Mouse (Mus musculus) cerebellum, adult 9-10 months (tissue): ENCODE results near the gene Casq2.
A peak's percentile ranks its signal among the peaks of the same experiment; 100 is the strongest.

Source experiments
- DNase-seq: peaks from one replicate; pipeline ENCODE4 v3.0.0; 2022

Gene Casq2

DNA sequence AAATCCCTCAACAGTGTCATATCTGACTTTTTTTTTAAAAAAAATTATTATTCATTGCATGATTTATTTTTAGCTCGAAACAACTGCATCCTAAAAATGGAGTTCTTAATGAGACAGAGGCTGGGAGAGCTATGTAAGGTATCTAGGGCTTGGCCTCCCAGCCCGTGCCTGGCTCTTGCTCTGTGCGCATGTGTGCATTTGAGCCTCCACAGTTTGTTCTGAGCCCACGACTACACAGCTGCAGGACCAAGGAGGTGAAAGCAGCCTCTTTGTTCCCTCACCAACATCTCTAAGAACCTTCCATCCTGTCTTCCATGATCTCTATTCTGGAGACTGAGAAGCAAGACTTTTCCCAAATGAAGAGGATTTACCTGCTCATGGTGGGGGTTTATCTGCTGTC is at the start of gene Casq2:
Gene Casq2 (plus strand): TSS at position 133 of the 400 bp plus-strand sequence.
- no peak for DNase-seq

GRCm38 (mm10) chr3:102037806-102038205 is 48.4 kb upstream of the Casq2 start:
- DNase-seq, result no peak

GRCm38 (mm10) chr3:102038608-102039007 is 47.6 kb upstream of the Casq2 start:
- no peak for DNase-seq

- DNase-seq, result no peak
Measured at GRCm38 (mm10) chr3:102041632-102042031, 44.6 kb upstream of the Casq2 start.

DNA sequence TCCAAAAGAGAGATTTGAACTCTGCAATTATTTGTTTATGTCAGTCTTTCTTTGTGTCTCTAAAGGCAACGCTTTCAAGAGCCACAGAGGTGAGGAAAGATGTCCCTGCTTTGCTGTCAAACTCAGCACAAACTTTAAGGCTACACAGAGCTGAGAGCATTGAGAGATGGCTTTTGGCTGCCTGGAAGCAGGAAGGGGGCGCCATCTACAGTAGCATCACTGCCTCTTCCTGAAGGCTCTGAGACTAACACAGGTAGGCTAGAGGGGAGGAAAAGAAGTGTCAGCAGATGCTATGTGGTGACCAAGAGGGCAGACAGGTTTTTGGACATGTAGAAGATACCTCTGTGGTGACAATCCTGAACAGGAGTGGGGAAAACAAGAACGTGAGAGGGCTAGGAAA is 41.1 kb upstream of the Casq2 start:
- peak; percentile 55 for DNase-seq

- DNase-seq, result no peak
Measured at GRCm38 (mm10) chr3:102047532-102047931, 38.7 kb upstream of the Casq2 start.

DNA sequence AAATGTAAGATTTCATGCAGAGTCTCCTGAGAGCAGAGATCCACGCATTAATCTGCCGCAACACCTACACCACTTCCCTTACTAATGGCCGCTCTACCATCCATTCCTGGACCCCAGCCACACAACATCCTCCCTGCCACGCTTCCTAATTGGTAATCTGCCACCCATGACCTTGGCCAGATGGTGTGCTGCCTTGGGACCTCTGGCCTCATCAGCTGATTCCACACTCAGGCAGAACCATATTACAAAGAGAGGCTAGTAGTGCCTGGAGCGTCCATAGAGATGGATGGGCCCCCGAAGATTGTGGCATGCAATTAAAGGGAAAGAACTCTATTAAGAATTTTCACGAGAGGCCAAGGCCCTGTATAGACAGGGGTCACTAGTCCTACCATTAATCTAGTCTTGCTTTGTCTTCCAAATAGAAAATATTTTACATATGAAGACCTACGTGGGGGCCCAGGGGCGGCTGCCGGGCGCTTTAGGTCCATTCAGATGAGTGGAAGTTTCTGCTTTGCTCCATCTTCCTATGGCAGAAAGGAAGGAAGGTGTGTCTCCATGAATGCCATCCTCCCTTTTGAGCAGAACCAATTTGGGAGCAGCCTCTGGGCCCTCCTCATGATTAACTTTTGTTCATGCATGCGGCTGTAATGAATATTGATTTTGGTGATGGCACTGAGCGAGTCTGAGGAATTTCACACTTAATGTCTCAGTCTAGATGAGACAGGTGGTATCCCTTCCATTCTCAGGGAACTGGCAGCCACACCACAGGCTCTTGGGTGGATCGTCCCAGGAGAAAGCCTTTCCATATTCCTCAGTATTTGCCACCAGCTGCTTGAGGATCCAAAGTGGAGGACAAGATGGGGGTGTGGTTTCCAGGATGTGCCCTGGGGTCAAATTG is 36.8 kb upstream of the Casq2 start:
- DNase-seq, result no peak

DNA sequence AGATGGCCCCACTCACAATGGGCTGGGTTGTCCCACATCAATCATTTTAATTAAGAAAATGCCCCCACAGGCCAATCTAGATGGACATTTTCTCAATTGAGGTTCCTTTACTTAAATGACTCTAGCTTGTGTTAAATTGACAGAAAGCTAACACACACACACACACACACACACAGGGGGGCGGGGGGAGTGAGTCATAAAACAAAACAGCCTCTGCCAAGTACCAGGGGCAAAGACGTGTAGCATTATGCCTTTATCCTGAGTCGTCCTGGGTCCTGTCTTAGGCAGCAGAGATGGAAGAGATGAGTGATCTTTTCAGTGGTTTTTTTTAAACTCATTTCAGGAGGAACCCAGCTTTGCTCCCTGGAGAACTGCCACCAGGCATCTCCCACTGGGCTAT is 34.2 kb upstream of the Casq2 start:
- DNase-seq, result no peak

DNA sequence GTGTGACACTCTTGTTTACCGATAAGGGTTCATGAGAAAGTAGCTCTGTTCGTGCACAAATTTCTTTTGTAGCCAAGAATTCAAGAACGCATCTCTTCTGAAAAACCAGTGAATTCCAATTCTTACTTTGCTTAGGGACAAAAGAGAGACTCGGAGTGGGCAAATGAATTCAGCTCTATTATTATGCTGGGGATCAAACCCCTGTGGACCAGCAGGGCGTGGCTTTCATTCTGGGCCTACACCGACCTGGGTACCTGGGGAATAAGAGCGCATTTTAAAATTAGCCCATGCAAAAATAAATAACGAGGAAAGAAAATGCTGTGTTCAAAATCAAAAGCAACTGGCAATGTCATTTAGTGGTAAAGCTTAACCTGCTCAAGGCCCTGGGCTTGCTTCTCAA is 32.9 kb upstream of the Casq2 start:
- DNase-seq, result no peak

- DNase-seq, result no peak
Measured at GRCm38 (mm10) chr3:102055878-102056277, 30.3 kb upstream of the Casq2 start.

GRCm38 (mm10) chr3:102060065-102060464 is 26.1 kb upstream of the Casq2 start:
- peak; percentile 5 for DNase-seq

DNA sequence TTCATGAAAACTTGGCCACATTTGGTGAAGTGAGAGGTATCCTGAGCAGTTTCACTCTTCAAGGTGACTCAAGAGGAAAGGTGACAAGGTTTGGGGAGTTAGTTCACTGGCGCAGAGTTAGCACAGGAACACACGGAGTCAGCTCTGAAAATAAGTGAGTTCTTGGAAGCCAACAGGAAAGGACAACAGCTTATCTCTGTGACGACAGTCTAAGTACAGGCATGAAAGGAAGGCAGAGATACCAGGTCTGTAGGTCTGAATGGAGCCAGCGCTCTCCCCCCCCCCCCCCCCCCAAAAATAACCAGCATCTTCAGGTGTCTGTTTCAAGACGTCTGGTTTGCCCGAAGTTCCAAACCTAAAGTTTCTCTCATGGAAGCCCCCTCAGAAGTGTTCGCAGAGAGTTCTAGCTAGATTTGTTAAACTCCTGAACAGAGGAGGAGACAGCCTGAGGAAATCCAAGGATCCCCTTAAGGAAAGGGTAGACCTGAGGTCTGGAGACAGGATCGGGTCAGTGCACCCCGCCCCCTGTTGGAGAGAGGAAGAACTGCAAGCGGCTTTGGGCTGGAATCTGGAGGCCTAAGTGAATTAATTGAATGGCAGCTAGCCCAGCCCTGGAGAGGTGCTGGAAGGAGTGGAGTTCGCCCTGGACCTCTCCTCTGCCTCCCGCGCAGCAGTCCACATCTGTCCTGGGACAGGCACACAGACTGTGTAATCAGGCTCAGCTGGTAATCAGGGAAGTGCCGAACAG is 24.1 kb upstream of the Casq2 start:
- DNase-seq, result peak; percentile 78

DNA sequence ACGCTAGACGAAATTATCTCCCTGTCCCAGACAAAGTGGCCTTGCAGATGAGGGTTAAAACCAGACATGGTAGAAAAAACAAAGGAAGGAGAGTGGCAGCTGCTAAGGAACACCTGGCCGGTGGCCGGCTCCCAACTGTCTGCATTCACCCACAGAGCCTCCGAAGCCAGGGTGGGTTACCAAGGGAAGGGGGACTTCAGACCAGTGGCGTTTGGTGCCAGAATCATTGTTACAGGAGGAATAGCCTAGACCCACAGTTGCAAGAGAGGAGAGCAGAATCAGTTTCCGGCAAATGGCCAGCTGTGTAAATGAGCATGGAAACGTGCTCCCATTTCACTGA is 23.6 kb upstream of the Casq2 start:
- DNase-seq, result no peak

GRCm38 (mm10) chr3:102063273-102064120 is 22.7 kb upstream of the Casq2 start:
- DNase-seq, result no peak

DNA sequence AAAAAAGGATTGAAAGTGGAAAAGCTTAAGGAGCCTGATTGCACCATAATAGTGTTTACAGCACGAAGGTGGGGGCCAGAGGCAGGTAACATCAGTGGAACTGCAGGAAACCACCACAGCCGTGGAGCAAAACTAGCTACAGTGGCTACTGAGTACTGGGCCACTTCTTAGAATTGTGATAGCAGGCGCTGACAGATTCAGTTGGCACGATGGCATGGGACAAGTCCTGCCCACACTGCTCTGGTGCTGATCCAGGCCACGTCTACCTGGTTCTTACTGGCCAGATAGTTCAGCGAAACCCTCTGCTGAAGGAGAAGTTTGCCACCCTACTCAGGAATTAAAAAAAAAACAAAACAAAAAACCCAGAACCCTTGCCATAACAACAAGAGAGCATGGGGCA is 21.6 kb upstream of the Casq2 start:
- no peak for DNase-seq

DNA sequence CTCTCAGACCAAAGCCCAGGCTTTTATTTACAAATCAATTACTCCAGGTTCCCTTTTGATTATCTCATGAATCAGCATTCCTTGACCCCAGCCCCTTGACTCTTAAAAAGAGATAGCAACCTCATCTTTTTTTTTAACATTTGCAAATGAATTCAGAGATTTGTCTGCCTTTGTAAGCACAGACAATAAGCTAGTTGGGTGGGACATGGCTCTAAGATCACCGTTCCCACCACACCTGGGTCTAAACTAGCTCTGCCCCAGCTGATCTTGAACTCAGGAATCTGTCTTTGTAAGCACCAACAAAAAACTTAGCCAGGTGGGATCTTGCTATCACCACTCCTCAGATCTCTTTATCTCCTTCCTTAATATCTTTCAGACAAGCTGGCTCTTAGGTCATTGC is 18.9 kb upstream of the Casq2 start:
- DNase-seq, result no peak

- no peak for DNase-seq
Measured at GRCm38 (mm10) chr3:102067861-102068260, 18.4 kb upstream of the Casq2 start.

- DNase-seq, result no peak
Measured at GRCm38 (mm10) chr3:102069260-102069659, 17.0 kb upstream of the Casq2 start.

DNA sequence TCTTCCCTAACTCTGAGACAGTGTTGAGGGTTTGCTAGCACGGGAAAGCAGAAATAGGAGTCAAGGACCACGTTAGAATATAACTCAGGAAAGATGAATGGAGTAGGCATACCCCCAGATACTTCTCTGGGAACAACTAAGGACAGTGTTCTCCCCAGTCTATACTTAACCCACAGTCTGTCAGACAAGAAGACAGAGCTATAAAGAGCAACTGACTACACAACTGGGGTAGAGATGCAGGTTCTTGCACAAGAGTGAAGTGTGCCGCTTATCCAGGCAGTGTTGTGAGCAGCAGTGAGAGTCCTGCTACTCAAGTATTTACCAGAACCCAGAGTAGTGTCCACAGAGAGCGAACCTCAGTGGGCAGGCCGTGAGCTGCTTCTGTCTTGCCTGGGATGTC is 16.5 kb upstream of the Casq2 start:
- no peak for DNase-seq

- DNase-seq, result no peak
Measured at GRCm38 (mm10) chr3:102070360-102070759, 15.9 kb upstream of the Casq2 start.

DNA sequence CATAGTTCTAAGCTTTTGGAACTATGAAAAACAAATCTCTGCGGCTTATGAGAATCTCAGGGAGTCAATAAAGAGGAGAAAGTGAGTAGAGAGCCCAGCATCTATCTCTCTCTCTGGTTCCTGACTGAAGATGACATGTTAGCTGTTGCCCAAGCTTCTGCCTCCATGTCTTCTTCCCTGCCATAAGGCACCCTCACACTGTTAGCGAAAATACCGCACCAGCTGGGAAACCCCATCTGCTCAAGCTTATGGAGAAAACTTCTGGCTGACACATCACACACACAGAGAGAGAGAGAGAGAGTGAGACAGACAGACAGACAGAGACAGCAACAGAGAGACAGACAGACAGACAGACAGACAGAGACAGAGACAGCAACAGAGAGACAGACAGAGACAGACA is 15.2 kb upstream of the Casq2 start:
- no peak for DNase-seq

DNA sequence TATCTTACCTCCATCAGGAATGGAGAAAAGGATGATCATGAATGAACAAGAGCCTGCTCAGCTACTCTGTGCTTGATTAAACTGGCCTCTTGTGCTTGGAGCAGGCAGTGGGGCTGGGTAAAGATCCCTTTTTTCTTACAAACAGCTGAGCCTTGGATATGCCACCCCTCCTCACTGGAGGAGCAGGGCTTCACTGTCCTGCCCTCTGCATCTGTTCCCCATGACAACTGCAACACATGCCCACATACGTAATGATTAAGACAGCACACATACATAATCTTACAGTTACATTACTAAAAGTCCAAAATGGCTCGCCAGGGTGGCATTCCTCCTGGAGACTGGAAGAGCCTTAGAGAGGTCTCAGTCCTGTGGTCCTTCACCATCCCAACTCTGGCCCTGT is 6.8 kb upstream of the Casq2 start:
- no peak for DNase-seq

- peak; percentile 66 for DNase-seq
Measured at GRCm38 (mm10) chr3:102081862-102082261, 4.4 kb upstream of the Casq2 start.
